Mouse (Mus musculus) neural tube, embryonic 11.5 days (tissue): ENCODE results near the gene Slc2a12. TPM values are rescaled to one million over a fixed set of nuclear protein-coding genes. Genes with fewer than 3 reads are reported as not detected.
A peak's percentile ranks its signal among the peaks of the same experiment; 100 is the strongest.

Experiments used
- ATAC-seq: fragments of 200-750 bp; cut with Nextera tagmentation; 2 replicates; pipeline ENCODE4 v1.8.0; 2017; ENCODE audit warnings: moderate number of reproducible peaks, mild to moderate bottlenecking, moderate TSS enrichment, moderate library complexity; ENCODE audit not compliant: insufficient read depth, low FRiP score, low TSS enrichment
- DNase-seq: peaks from one replicate; pipeline ENCODE4 v3.0.0-alpha.2; 2015; ENCODE audit warnings: low spot score
- H3K27ac ChIP-seq: fragments of 300-500 bp; sonication (generic); 2 replicates; pipeline ENCODE4 v1.5.1; 2014; ENCODE audit warnings: low read depth, mild to moderate bottlenecking, low read length
- H3K27me3 ChIP-seq: fragments of 300-500 bp; sonication (generic); 2 replicates; pipeline ENCODE4 v1.6.1; 2014; ENCODE audit warnings: mild to moderate bottlenecking, low read length, mixed read lengths; ENCODE audit not compliant: control insufficient read depth, insufficient read depth
- H3K36me3 ChIP-seq: fragments of 300-500 bp; sonication (generic); 2 replicates; pipeline ENCODE4 v1.6.1; 2014; ENCODE audit warnings: mild to moderate bottlenecking, low read length, moderate library complexity, mixed read lengths; ENCODE audit not compliant: control insufficient read depth, insufficient read depth
- H3K4me1 ChIP-seq: fragments of 300-500 bp; sonication (generic); 2 replicates; pipeline ENCODE4 v1.6.1; 2014; ENCODE audit warnings: low read length, mixed read lengths; ENCODE audit not compliant: control insufficient read depth, insufficient read depth
- H3K4me2 ChIP-seq: fragments of 300-500 bp; sonication (generic); 2 replicates; pipeline ENCODE4 v1.6.1; 2014; ENCODE audit warnings: low read depth, mild to moderate bottlenecking, moderate library complexity
- H3K4me3 ChIP-seq: fragments of 300-500 bp; sonication (generic); 2 replicates; pipeline ENCODE4 v1.5.1; 2014; ENCODE audit warnings: low read depth, low read length
- H3K9ac ChIP-seq: fragments of 300-500 bp; sonication (generic); 2 replicates; pipeline ENCODE4 v1.6.1; 2014; ENCODE audit warnings: mild to moderate bottlenecking, low read length
- H3K9me3 ChIP-seq: fragments of 300-500 bp; sonication (generic); 2 replicates; pipeline ENCODE4 v1.6.1; 2016; ENCODE audit warnings: low read length; ENCODE audit not compliant: control insufficient read depth
- WGBS: fragments of 180-500 bp; shearing (Covaris S2); extraction: QIAGEN DNeasy Blood & Tissue Kit; methylation state at CpG from one replicate; pipeline ENCODE4 v1.1.7; 2014; 5-methylcytosine and 5-hydroxymethylcytosine counted together
- polyA plus RNA-seq: library from polyadenylated mRNA; unstranded; fragments of >200 nt; fragmentation: Nextera tagmentation; extraction: Ambion mirVana; gene quantifications from 2 replicates; pipeline ENCODE4 v1.2.1, GENCODE M21; 2014

Slc2a12 gene
- polyA plus RNA-seq, 1 experiment from 2014 or later: 0.86 TPM

DNA sequence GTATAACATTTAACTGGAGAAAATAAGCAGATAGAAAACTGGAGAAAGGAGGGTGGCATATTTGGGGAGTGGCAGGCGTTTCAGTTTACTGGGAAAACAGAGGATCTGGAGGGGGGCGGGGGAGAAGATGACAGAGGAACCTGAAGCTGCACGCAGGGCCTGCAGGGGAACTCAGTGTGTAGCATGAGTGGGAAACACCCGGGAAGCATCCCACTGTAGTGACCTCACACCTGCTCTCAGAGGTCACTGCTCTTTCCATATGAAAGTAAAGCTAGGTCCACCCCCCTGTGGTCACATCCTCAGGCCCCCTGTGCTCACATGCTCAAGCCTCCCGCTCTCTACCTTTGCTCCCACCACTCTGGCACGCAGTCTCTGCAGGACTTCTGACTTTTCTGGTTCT, 9.0 kb downstream of the Slc2a12 start:
- no peaks in the 10 kb centered on the region for H3K27me3 ChIP-seq
- 42% methylated on average over 6 of the region's 6 CpGs for WGBS

GRCm38 (mm10) chr10:22658534-22659385, 13.9 kb downstream of the Slc2a12 start:
- no peak overlapping the region for H3K27ac ChIP-seq
- ATAC-seq (peak; percentile 92), DNase-seq (peak; percentile 82)
- H3K4me3 ChIP-seq: no peak overlapping the region
- H3K4me2 ChIP-seq: no peak overlapping the region
- WGBS: 36% methylated on average over 23 of the region's 23 CpGs
- H3K9me3 ChIP-seq: no peaks in the 10 kb centered on the region
- peaks cover 4% of the 10 kb centered on the region; the same call in 1 of the 2 replicates for H3K4me1 ChIP-seq
- no peaks in the 10 kb centered on the region for H3K36me3 ChIP-seq
- H3K27me3 ChIP-seq: no peaks in the 10 kb centered on the region
- no peak overlapping the region for H3K9ac ChIP-seq

More for the DNA sequence above, 9.0 kb downstream of the Slc2a12 start:
- H3K4me1 ChIP-seq: no peaks in the 10 kb centered on the region; the same call in 1 of the 2 replicates
- DNase-seq: no peak
- no peak overlapping the region for H3K9ac ChIP-seq
- no peak for ATAC-seq
- no peak overlapping the region for H3K27ac ChIP-seq
- H3K4me2 ChIP-seq: no peak overlapping the region
- H3K4me3 ChIP-seq: no peak overlapping the region
- H3K36me3 ChIP-seq: no peaks in the 10 kb centered on the region
- no peaks in the 10 kb centered on the region for H3K9me3 ChIP-seq

GRCm38 (mm10) chr10:22659386-22659725, 14.5 kb downstream of the Slc2a12 start:
- no peaks in the 10 kb centered on the region for H3K36me3 ChIP-seq
- H3K9ac ChIP-seq: no peak overlapping the region
- no peak for ATAC-seq
- no peak overlapping the region for H3K4me3 ChIP-seq
- no peaks in the 10 kb centered on the region for H3K9me3 ChIP-seq
- no peak for DNase-seq
- H3K27ac ChIP-seq: no peak overlapping the region
- no peaks in the 10 kb centered on the region for H3K27me3 ChIP-seq
- peaks cover 4% of the 10 kb centered on the region; the same call in 1 of the 2 replicates for H3K4me1 ChIP-seq
- H3K4me2 ChIP-seq: no peak overlapping the region
- 78% methylated on average over 10 of the region's 10 CpGs for WGBS

GRCm38 (mm10) chr10:22660286-22661000, 15.6 kb downstream of the Slc2a12 start:
- H3K4me3 ChIP-seq: no peak overlapping the region
- no peak overlapping the region for H3K4me2 ChIP-seq
- no peaks in the 10 kb centered on the region for H3K9me3 ChIP-seq
- 87% methylated on average over 5 of the region's 5 CpGs for WGBS
- no peaks in the 10 kb centered on the region for H3K36me3 ChIP-seq
- H3K4me1 ChIP-seq: peaks cover 4% of the 10 kb centered on the region; the same call in 1 of the 2 replicates
- H3K27ac ChIP-seq: no peak overlapping the region
- H3K9ac ChIP-seq: no peak overlapping the region
- no peak for DNase-seq
- H3K27me3 ChIP-seq: no peaks in the 10 kb centered on the region
- no peak for ATAC-seq

- Histone ChIP-seq H3K27me3 (no peaks in the 10 kb centered on the region), H3K9ac (no peak overlapping the region), H3K4me1 (no peaks in the 10 kb centered on the region), H3K36me3 (no peaks in the 10 kb centered on the region), H3K27ac (no peak overlapping the region), H3K4me2 (no peak overlapping the region), H3K4me3 (no peak overlapping the region), H3K9me3 (no peaks in the 10 kb centered on the region)
- no peak for DNase-seq
- no peak for ATAC-seq
- WGBS: 90% methylated on average over 13 of the region's 13 CpGs
These were observed 23.7 kb downstream of the Slc2a12 start for GRCm38 (mm10) chr10:22668509-22668908.

GRCm38 (mm10) chr10:22674176-22674575, 29.4 kb downstream of the Slc2a12 start:
- no peak overlapping the region for H3K4me3 ChIP-seq
- no peaks in the 10 kb centered on the region for H3K27me3 ChIP-seq
- WGBS: 93% methylated on average over 8 of the region's 8 CpGs
- no peaks in the 10 kb centered on the region for H3K36me3 ChIP-seq
- H3K27ac ChIP-seq: no peak overlapping the region
- H3K9me3 ChIP-seq: no peaks in the 10 kb centered on the region
- H3K4me2 ChIP-seq: no peak overlapping the region
- DNase-seq (no peak), ATAC-seq (no peak)
- no peak overlapping the region for H3K9ac ChIP-seq
- no peaks in the 10 kb centered on the region for H3K4me1 ChIP-seq

GRCm38 (mm10) chr10:22675848-22676630, 31.2 kb downstream of the Slc2a12 start:
- H3K4me2 ChIP-seq: no peak overlapping the region
- DNase-seq (no peak), ATAC-seq (no peak)
- no peak overlapping the region for H3K4me3 ChIP-seq
- WGBS: 63% methylated on average over 13 of the region's 13 CpGs
- no peak overlapping the region for H3K27ac ChIP-seq
- H3K36me3 ChIP-seq: no peaks in the 10 kb centered on the region
- H3K9me3 ChIP-seq: no peaks in the 10 kb centered on the region
- no peaks in the 10 kb centered on the region for H3K4me1 ChIP-seq
- H3K9ac ChIP-seq: no peak overlapping the region
- no peaks in the 10 kb centered on the region for H3K27me3 ChIP-seq

DNA sequence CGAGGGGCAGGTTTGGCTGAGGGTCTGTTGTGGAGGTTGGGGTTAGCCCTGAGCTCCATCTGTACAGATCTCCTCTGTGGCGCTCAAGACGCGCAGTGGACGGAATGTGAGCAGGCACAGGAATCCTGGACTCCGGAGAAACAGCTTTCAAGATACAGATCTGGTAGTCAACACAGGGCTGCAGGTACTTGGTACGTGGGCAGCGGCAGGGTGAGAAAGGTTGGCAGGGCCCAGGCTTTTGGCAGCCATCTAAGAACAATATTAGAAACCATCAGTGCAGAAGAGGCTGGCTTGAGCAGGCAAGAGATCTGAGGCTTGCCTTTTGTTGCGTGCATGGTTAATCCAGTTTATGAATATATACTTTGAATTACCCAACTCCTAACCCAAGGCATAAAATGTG, 51.4 kb downstream of the Slc2a12 start:
- WGBS: 94% methylated on average over 9 of the region's 9 CpGs
- ATAC-seq (no peak), DNase-seq (no peak)
- Histone ChIP-seq H3K4me3 (no peak overlapping the region), H3K9ac (no peak overlapping the region), H3K36me3 (no peaks in the 10 kb centered on the region; the same call in 1 of the 2 replicates), H3K4me2 (no peak overlapping the region), H3K27ac (no peak overlapping the region), H3K9me3 (no peaks in the 10 kb centered on the region), H3K27me3 (no peaks in the 10 kb centered on the region), H3K4me1 (no peaks in the 10 kb centered on the region)
